Comparison of ENCODE assay signal across 8 mouse cellular contexts in genomic region chr11:60559342-60559741, GRCm38 (mm10). TPM values are rescaled to one million over a fixed set of nuclear protein-coding genes. Genes with fewer than 3 reads are reported as not detected.
A peak's percentile ranks its signal among the peaks of the same experiment; 100 is the strongest.
DNase-seq lines count a peak whose midpoint lies in the region; ATAC-seq and TF ChIP-seq lines count a peak whose summit lies in the region.

No protein-coding gene starts in this region.

- H3K27me3 ChIP-seq in lung, postnatal 0 days (replicated peaks; ENCODE audit: insufficient read depth, low read length) = no peaks in the 10 kb centered on the region

- peak; percentile 90 for ATAC-seq in common myeloid progenitor, adult 5-6 weeks (replicated peaks; ENCODE audit: low read depth, poor library complexity, severe bottlenecking)
- peak; percentile 70 for ATAC-seq in lung, postnatal 0 days
- ATAC-seq in inflammation-experienced regulatory T-cells, adult 6 months = no peak

- TF ChIP-seq CTCF in lung, postnatal 0 days (IDR thresholded peaks at IDR 0.05) = peak; percentile 97

- peak; percentile 70 for DNase-seq in CD4-positive, CD25-positive, alpha-beta regulatory T cell, adult 2 months (ENCODE audit: low read depth, low spot score)
- peak; percentile 48 for DNase-seq in T-cell, adult 2 months (ENCODE audit: low spot score)
- peak; percentile 56 to 64 for DNase-seq in gastrocnemius, postnatal 36 days
- DNase-seq in kidney, postnatal 36 days = peak; percentile 60 to 82
- DNase-seq in lung, postnatal 0 days (ENCODE audit: low spot score) = peak; percentile 68
- peak; percentile 75 to 81 for DNase-seq in right cerebral cortex, postnatal 10 days (ENCODE audit: low spot score in 2 of 2)

- no peak overlapping the region for H3K27ac ChIP-seq in lung, postnatal 0 days (ENCODE audit: low read length)

- TF ChIP-seq EP300 in lung, postnatal 0 days (IDR thresholded peaks at IDR 0.05) = no peak

- WGBS in lung, postnatal 0 days = 16% methylated on average over 3 of the region's 3 CpGs

- H3K4me2 ChIP-seq in lung, postnatal 0 days (replicated peaks; ENCODE audit: low read depth, low read length) = no peak overlapping the region

- no peaks in the 10 kb centered on the region for H3K4me1 ChIP-seq in lung, postnatal 0 days (ENCODE audit: insufficient read depth, low read depth, low read length)

- no peak overlapping the region for H3K9ac ChIP-seq in lung, postnatal 0 days (replicated peaks; ENCODE audit: low read depth)

- peaks cover 19% of the 10 kb centered on the region for H3K36me3 ChIP-seq in lung, postnatal 0 days (ENCODE audit: insufficient read depth, low read length)

- H3K9me3 ChIP-seq in lung, postnatal 0 days (ENCODE audit: low read length) = no peaks in the 10 kb centered on the region

- H3K4me3 ChIP-seq in lung, postnatal 0 days (ENCODE audit: low read depth, low read length) = no peak overlapping the region

- intact Hi-C loops in gastrocnemius, postnatal 36 days (cut with DNase I) = loop anchor here (1.0 to 10.0 kb wide), 2 partner anchors 145 to 165 kb away; no protein-coding TSS in a partner anchor

RNA-seq across cellular contexts. Expression of gene Alkbh5, which starts 23.2 kb away (rescaled TPM):
- total RNA-seq in common myeloid progenitor, adult 5-6 weeks (2017) = 30.4 and 31.4 TPM in 2 replicates
- 100 to 1,000 TPM; 107 TPM for total RNA-seq in gastrocnemius, postnatal 36 days (2021)
- 36.5 and 40.5 TPM in 2 replicates for polyA plus RNA-seq in lung, postnatal 0 days (2015; fragmentation: Nextera tagmentation; extraction: Ambion mirVana)
- polyA plus RNA-seq in inflammation-experienced regulatory T-cells, adult 6 months (2017; shearing (Covaris generic)) = 10 to 100 TPM; 29.6 to 44.0 (median 41.0) TPM
